Mouse (Mus musculus): ENCODE measurements around the gene Mmrn2.

- TF ChIP-seq CTCF (IDR thresholded peaks at IDR 0.05; ENCODE audit: low read depth) (no peak), EP300 (IDR thresholded peaks at IDR 0.05; ENCODE audit: low read depth) (no peak)
Measured at GRCm38 (mm10) chr14:34377121-34377520, 1.9 kb downstream of the Mmrn2 start.

Measured in liver, postnatal 0 days (tissue).